Mouse (Mus musculus): ENCODE results near the gene Tcp1.

Tcp1 gene

GRCm38 (mm10) chr17:12973851-12974250 lies 58.4 kb downstream of the Tcp1 start:
- no peak for DNase-seq (ENCODE audit: low read depth, low spot score)
